Mouse (Mus musculus) layer of hippocampus, adult 9-11 months (tissue): ENCODE measurements at regions not wholly inside any gene's neighbourhood (a gene's known extent, or its start where the extent isn't known, plus 50 kb on each side); places are given as distances from the start of the nearest gene placed in this dataset.

ENCODE experiments used
- DNase-seq: peaks from one replicate; pipeline ENCODE4 v3.0.0; 2022

DNA sequence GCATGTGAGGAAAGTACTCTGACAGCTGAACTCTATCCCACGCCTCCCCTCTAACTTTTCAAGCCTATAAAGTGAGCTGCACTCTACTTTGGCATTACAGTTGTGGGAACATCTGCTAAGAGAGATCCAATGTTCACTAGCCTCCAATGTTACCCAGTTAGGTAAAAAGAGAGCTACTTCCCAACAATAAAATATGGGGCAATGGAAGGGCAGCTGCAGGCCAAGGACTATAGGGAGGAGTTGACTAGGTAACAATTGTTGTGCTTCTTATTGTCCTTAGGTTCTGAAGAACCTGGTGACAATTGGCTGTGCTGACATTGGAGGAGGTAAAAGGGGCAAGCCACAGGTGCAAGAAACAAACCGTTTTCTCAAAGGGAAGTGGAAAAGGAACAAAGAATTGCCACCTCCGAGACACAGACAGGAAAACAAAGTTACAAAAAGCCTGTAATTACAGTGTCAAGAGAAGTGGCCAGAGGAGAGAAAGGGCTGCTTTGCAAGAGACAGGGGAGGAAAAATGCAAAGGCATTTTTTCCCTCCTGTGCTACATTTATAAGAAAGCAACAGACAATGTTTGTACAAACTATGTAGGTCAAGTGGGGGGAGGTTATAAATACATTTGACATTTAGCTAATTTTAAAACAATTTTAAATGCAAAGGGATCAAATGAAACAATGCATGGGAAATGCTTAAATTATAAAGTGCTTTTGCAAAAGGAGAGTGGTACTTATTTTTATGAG is 54.1 kb upstream of the Lclat1 start:
- DNase-seq, result no peak

DNA sequence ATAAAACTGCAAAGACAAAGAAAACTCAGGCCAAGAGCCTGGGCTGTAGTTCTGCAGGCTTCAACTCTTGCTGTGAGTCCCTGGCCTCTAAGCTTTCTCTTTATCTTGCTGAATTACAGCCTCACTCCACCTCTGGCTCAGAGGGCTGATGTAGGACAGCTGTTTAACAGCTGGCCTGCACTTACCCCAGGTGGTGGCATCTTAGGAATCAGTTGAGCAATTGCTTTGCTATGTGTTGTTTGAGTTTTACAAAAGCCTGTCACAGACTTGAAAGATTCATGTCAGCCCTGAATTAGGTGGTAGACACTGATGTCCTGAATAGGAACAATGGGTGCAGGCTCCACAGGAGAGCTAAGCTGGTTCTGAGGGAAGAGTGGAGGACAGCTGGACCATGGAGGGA is 53.6 kb upstream of the Lclat1 start:
- DNase-seq, result no peak

DNA sequence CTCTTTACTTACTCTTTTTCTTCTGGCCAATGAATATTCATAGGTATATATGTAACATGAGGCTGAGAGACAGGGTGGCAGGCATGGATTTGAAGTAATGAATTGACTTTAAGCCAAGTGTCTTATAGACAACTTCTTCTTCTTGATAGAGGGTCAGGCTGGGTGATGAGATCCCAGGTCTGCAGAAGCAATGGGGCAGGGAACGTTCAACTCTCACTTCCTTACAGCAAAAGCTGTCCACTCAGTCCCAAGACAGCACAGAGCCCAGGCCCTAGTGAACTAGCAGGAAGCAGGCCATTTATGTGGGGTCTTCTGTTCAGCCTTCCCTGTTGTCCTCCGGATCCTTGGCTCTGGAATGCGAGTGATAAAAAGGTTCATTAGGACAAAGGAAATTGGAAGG is 52.6 kb upstream of the Lclat1 start:
- DNase-seq, result no peak

DNA sequence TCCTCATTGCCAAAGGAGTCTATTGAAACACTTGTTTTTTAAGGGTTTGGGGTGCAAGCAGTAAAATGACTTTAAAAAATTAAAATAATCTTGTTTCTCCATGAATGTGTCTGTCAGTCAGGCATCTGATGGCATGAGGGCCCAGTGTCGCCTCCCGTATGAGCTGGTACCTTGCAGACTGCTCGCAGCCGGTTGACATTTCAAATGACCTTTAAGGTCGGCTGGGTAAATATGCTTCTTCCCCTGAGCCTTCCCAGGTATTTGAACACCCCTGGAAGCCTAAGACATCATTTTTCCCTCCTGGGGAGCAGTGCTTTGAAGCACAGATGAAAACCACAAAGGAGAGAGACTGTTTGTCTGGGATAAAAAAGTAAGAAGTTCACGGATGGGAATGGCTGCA is 52.2 kb upstream of the Lclat1 start:
- DNase-seq, result no peak

DNA sequence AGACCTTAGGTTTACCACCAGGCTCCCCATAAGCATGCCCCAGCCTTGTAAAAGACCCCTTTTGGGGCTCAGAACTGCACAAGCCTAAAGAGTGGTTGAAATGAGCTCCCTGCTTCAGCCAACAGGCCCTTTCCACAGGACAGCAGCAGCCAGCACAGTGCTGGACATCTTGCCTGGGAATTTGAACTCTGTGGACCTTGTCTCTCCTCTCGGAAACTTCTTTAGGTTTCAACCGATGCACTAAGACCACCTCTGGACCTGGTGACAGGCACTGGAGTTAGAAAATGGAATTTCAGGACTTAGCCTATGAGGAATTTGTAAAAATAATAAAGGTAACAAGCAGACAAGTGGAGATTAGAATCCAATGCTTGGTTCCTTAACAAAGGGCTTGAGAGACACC is 51.2 kb upstream of the Lclat1 start:
- DNase-seq, result no peak
